Mouse (Mus musculus) megakaryocyte progenitor cell, adult 5-6 weeks (primary cell): ENCODE data around the gene Spata5. TPM values are rescaled to one million over a fixed set of nuclear protein-coding genes. Genes with fewer than 3 reads are reported as not detected.
A peak's percentile ranks its signal among the peaks of the same experiment; 100 is the strongest.

ENCODE experiments used
- ATAC-seq: replicated peaks from 2 replicates; pipeline ENCODE4 v1.8.0; 2016; ENCODE audit warnings: mild to moderate bottlenecking, moderate TSS enrichment, inconsistent platforms; ENCODE audit not compliant: poor library complexity
- total RNA-seq, 2 experiments: library from RNA; stranded (forward) in 1 of 2; stranded (reverse) in 1 of 2; fragments of 157-497, 149-512 nt in 1 of 2; fragments of 200-1000 nt in 1 of 2; gene quantifications; 2 replicates each; pipeline versions ENCODE4 v1.2.3 to v1.2.4; 2015 to 2017

The Spata5 gene
- total RNA-seq, 2 experiments from 2014 or later = 78.2 to 148 TPM

DNA sequence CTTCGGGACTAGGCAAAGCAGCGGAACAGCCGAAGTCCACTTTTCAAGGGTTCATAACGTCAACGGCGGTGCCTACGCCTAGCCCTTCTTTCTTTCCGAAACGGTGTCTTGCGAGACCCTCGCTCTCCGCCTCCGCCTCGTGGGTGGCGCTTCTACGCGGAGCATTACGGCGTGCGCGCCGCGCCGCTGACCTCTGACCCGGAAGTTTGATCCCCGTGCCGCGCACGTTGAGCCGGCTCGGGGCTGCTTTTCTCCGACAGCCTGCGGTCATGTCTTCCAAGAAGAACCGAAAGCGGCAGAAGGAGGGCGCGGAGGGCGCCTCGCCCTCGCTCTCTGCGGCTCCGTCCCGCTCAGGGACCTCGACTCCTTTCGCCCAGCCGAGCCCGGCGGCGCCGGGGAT is 376 bp downstream of the Spata5 start, which contains the start of gene Nudt6:
Gene Nudt6 (minus strand): TSS at position 140 of the 400 bp plus-strand sequence.
- ATAC-seq = peak; percentile 65

DNA sequence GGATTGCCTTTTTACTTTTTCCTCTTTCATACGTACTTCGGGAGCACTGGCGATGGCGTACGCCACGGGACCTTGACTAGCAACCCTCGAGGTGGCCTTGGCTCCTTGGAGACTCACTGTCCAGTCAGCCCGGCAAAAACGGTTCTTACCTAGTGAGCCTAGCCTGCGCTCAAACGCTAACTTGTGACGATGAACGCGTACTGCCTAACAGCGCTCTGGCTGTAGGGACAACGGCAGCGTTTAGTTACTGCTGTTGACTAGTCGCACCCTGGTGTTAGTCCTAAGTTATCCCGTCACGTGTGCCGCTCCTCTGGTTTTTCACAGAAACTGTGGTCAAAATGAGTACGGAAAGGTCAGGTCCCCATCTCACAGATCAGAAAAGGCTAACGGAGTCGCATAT is 945 bp downstream of the Spata5 start:
- ATAC-seq = no peak

DNA sequence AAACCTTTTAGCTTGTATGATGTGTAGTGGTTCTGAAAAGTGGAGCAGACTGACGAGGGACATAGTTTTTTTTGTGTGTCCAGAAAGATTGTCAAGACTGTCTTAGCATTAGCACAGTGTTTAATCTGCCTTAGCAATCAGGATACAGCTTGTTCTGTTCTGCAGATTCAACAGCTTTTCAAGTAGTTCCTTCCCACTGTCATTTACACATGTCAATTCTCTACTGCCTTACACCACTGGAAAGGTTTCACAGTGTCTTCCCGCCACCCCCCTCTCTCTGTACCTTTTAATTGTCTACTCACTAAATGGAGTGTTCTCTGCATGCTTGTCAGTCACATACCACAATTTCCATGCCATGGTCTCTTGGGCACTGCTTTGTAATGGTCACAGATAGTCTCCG is 1.5 kb downstream of the Spata5 start:
- ATAC-seq = no peak

GRCm38 (mm10) chr3:37426069-37426468 is 6.4 kb downstream of the Spata5 start:
- no peak for ATAC-seq

DNA sequence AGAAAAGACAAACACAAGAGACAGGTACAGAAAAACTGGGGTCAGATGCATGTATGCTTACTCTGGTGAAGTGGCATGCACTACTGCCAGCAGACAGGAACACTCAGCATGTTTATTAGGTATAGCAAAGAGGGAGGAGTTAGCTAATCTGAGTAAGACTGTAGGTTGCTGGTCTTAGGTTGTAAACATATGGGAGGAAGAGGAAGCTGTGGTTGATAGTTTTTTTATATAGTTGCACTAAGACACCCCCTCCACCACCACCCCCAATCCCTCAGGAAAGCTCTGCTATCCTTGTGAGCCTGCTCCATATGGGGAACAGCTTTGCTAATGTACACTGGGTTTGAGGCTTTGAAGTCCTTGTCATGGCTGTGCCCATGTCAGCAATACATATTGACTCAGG is 10.7 kb downstream of the Spata5 start:
- ATAC-seq = 0 out of 2 replicates have a peak, but pooled peaks have one; percentile 31

DNA sequence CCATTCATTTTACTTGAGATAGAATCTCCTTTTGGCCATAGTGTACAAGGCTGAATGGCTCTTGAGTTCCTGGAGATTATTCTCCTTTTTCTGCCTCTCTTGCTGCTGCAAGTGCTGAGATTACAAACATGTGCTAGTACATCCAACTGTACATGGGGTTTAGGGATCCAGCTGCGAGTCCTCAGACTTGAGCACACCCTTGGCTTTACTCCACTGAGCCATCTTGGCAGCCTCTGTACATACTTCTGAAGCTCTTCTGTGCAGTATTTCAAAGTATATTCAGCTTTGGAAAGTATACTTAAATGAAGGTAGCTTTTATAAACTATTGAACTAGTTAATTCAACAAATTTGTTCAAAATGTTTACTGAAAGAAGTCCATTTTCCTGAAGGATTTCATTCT is 20.1 kb downstream of the Spata5 start:
- no peak for ATAC-seq

DNA sequence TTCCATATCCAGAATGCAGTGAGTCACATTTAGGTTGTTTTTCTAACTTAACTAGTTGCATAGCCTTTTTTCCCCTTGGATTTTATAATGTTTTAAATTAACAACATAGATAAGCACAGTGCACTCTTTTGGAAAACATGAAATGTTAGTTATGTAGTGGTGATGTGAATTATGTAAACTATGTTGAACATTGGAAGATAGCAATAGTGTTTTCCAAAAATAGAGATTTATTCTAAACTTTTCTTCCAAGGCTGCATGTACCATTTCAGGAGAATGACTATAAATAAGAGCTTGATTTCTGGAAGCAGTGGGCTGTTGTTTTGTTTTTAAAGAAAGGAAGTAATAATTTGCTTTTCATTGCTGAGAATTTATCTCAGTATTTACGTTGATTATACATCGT is 23.7 kb downstream of the Spata5 start:
- no peak for ATAC-seq

DNA sequence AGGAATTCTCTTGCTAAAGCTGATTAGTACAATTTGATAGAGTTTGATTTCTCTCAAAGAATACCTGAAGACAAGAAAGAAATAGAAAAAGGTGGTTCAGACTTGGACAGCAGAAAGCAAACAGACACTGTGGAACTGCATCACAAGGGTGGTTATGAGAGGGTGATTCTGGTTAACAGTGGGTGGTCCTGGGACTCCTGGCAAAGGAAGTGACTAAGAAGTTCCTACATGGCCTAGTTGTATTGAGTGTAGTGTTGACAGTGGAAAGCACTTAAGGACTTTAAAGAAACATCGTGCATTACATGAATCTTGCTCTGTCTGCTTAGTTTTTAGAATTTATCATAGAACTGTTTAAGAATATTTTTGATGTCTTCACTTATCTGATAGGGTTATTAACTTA is 36.3 kb downstream of the Spata5 start:
- ATAC-seq = no peak

GRCm38 (mm10) chr3:37468170-37468569 is 48.5 kb downstream of the Spata5 start:
- peak; percentile 80 for ATAC-seq

DNA sequence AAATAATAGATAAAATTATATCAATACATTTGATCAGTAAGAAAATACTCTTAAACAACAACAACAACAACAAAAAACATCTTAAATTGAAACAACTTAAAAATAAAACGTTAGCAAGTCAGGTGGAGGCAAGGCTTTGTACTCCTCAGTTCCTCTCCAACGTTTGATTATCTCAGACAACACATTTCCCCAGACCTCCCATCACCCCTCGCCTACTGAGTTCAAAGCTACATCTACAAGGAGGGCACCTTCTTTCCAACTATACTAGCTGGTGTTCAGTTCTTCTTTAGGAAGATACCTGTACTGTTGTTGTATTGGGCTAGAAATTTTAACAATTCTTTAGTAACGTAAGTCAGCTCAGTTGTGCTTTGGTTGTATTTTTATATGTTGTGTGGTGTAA is 49.7 kb downstream of the Spata5 start:
- peak; percentile 68 for ATAC-seq

DNA sequence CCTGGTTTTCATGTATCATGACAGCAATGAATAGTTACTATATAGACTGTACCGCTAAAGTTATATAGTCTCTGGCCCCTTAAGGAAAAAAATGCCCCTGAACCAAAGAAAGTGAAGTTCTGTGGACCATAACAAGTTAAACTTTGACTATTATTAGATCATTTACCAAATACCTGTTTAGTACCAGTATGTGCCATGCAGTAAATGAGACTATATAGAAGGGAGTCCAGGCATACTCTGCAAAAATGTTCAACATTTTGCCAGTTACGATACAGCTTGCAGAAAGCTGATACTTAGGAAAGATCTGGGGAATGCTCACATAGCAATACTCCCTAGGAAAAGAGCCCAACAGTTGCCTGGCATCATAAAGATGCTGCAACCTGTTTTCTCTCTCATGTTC is 51.2 kb downstream of the Spata5 start:
- ATAC-seq = no peak

DNA sequence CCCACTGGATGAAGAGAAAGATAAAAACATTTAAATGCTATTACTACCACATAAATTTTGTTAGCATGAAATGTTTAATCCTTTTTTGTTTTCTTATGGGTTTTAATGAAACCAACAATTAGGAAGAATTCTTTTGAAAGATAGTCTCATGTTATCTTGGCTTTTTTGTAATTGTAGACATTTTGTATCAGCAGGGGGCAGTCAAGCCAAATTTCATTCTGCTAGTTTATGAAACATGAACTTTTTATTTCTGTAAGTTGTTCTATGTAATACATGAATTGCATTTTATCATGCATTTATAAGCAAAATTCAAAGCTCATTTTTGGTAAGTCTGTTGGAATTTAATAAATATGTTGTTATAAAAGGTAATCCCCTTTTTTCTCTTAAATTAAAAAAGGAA is 52.8 kb downstream of the Spata5 start:
- ATAC-seq = 0 out of 2 replicates have a peak, but pooled peaks have one; percentile 39

GRCm38 (mm10) chr3:37476485-37476884 is 56.8 kb downstream of the Spata5 start:
- ATAC-seq = peak; percentile 46; the same call in 1 of the 2 replicates

DNA sequence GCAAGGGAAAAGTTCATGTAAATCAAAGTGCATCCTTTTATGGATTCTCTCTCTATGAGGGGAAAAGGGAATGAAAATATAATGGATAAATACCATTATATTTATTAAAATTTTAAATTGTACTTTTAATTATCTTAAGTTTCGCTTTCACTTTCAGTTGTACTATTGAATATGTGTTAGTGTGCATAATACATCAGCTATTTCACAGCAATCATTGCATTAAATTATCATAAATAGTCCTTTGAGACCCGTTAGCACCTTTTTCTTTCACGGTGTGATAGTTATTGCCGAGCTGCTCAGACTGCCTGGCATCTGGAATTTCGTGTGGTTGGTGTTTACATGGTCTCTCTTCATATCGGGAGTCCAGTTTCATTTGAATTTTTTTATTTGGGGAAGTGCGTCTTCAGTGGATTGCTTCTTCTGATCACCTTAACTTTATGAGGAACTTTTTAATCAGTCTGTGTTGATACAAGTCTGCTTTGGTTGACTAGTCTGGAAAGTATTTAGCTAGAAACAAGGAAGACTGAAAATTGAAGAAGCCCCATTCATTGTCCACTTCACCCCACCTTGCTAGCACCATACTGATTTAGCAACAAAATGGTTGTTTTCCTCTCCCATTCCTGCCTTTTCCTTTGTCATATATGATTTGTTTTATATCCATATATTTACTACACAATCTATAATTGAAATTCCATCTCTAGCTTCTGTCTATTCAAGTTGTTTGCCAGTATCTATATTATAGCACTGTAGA is 57.9 kb downstream of the Spata5 start:
- ATAC-seq = 0 out of 2 replicates have a peak, but pooled peaks have one; percentile 14

- no peak for ATAC-seq
Observed at GRCm38 (mm10) chr3:37479771-37480170, 60.1 kb downstream of the Spata5 start.

- ATAC-seq = no peak
Observed at GRCm38 (mm10) chr3:37481295-37481694, 61.6 kb downstream of the Spata5 start.

- ATAC-seq = peak; percentile 42; the same call in 1 of the 2 replicates
Observed at GRCm38 (mm10) chr3:37482720-37483119, 63.0 kb downstream of the Spata5 start.

GRCm38 (mm10) chr3:37483709-37484265 is 64.1 kb downstream of the Spata5 start:
- ATAC-seq = no peak

GRCm38 (mm10) chr3:37487639-37488038 is 67.9 kb downstream of the Spata5 start:
- peak; percentile 52; the same call in 1 of the 2 replicates for ATAC-seq

DNA sequence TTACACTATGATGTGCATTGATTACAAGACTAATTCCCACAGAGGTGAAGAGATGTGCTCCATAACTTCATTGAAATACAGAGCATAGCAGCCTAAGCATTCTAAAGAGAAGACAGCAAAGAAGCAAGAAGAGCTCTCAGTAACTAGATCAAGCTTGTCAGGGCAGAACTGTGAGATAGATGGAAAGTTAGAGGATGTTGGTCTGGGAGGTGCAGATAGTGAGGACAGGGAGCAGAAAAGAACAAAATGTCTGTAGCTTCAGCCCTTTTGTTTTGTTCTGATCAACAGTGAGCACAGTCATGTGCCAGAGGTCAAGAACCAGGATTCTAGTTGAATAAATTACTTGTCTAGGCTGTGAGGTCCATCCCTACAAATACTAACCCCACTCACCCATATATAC is 68.5 kb downstream of the Spata5 start:
- ATAC-seq = peak; percentile 31; the same call in 1 of the 2 replicates

DNA sequence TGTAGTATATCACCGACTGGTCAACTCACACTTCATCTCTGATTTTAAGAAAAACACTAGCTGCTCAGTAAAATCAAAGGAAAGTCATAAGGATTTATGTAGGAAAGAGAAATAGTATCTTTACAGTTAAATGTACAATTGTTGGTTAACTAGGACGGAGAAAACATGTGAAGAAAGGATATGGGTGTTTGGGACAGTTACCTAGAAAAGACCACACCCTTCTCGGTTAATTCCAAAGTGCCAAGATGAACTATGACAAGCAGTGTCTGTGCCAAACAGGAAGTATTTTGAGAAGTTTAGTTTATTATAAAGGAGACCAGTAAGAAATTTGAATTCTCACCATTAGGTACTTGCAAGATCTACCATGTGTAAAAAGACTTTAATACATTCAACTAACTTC is 70.3 kb downstream of the Spata5 start:
- ATAC-seq = no peak

DNA sequence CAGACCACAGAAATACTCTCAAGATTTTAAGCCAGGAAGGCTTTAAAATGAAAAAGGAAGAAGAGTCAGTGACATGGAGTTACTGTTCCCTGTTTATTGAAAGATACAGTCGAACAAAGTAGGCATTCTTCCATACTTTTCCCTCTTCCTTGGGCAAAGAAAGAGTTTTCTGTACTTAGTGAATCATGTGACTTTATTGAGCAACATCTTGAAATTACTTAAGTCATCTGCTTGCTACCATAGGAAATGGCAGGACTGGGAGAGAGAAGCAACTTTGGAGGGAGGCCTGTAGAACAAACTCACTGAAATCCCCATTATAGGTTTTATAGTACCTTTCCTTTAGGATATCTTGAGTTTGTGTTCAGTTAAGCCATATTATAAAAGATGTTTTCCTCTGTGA is 81.2 kb downstream of the Spata5 start:
- ATAC-seq = 0 out of 2 replicates have a peak, but pooled peaks have one; percentile 20
